Comparison of ENCODE assay signal across 13 mouse cellular contexts in genomic region chr4:150664726-150665125, GRCm38 (mm10). TPM values are rescaled to one million over a fixed set of nuclear protein-coding genes. Genes with fewer than 3 reads are reported as not detected.
DNase-seq lines count a peak whose midpoint lies in the region; ATAC-seq and TF ChIP-seq lines count a peak whose summit lies in the region.
"Had no signal": no experiment of that assay in that cellular context is flagged by ENCODE, and none has a peak within 500 bp of the region (broad histone marks: within the 10 kb centered on the region; RNA-seq: fewer than 3 reads in every experiment).

No protein-coding gene starts in this region.

- no peak for TF ChIP-seq EP300 in CH12.LX (IDR thresholded peaks at IDR 0.05; ENCODE audit: low read length)
- no peak for TF ChIP-seq EP300 in lung, postnatal 0 days (IDR thresholded peaks at IDR 0.05)

- TF ChIP-seq CTCF in kidney, postnatal 0 days (IDR thresholded peaks at IDR 0.05; ENCODE audit: low read depth) = peak; percentile 53; the same call in 1 of the 2 replicates
- peak in 1 of 2 experiments; percentile 51; a peak in 3 of 4 replicates for TF ChIP-seq CTCF in CH12.LX (conservative IDR thresholded peaks at IDR 0.05 in 1 of 2, IDR thresholded peaks at IDR 0.05 in 1 of 2; ENCODE audit: low read depth in 2 of 2, low read length in 2 of 2)
- peak; percentile 56 for TF ChIP-seq CTCF in lung, postnatal 0 days (IDR thresholded peaks at IDR 0.05)
- no peak; the same call in 1 of the 2 replicates for TF ChIP-seq CTCF in cerebellum, adult 2 months (IDR thresholded peaks at IDR 0.05; ENCODE audit: borderline replicate concordance, insufficient read depth, low read depth, low read length)

- no peak for TF ChIP-seq RAD21 in CH12.LX (IDR thresholded peaks at IDR 0.05; ENCODE audit: low read depth, low read length)

- peaks cover 4% of the 10 kb centered on the region; the same call in 1 of the 2 replicates for H3K4me1 ChIP-seq in kidney, postnatal 0 days (replicated peaks; ENCODE audit: insufficient read depth, low read length)
- H3K4me1 ChIP-seq in CH12.LX (ENCODE audit: control insufficient read depth in 1 of 2, insufficient read depth in 2 of 2) = peaks cover 0 to 4% of the 10 kb centered on the region in 2 experiments; a peak in 3 of 4 replicates
- peaks cover 7% of the 10 kb centered on the region; the same call in 1 of the 2 replicates for H3K4me1 ChIP-seq in lung, postnatal 0 days (ENCODE audit: insufficient read depth, low read depth, low read length)
- H3K4me1 ChIP-seq in cerebellum, adult 2 months (ENCODE audit: control insufficient read depth, insufficient read depth, low read length) = no peaks in the 10 kb centered on the region

- WGBS in kidney, postnatal 0 days = 87% methylated on average over 7 of the region's 7 CpGs
- 80% methylated on average over 7 of the region's 7 CpGs for WGBS in lung, postnatal 0 days
- WGBS in cerebellum, adult 2 months = 90% methylated on average over 7 of the region's 7 CpGs

- H3K9me3 ChIP-seq in kidney, postnatal 0 days (replicated peaks; ENCODE audit: low read length) = no peaks in the 10 kb centered on the region
- peaks cover 3% of the 10 kb centered on the region for H3K9me3 ChIP-seq in CH12.LX (replicated peaks; ENCODE audit: low read length)
- H3K9me3 ChIP-seq in lung, postnatal 0 days (ENCODE audit: low read length) = no peaks in the 10 kb centered on the region
- H3K9me3 ChIP-seq: embryonic facial prominence, embryonic 12.5 days had no signal

- ATAC-seq in kidney, postnatal 0 days (replicated peaks; ENCODE audit: low FRiP score, low read depth) = no peak
- no peak for ATAC-seq in lung, postnatal 0 days
- ATAC-seq in cerebellum, adult (ENCODE audit: insufficient number of reproducible peaks, low FRiP score, low TSS enrichment) = no peak
- ATAC-seq: activated CD4-positive, CD25-positive, alpha-beta regulatory T cell, adult 4 months had no signal

- H3K27ac ChIP-seq in kidney, postnatal 0 days = no peak overlapping the region
- no peak overlapping the region for H3K27ac ChIP-seq in CH12.LX (ENCODE audit: insufficient read depth, low read depth)
- H3K27ac ChIP-seq in lung, postnatal 0 days (ENCODE audit: low read length) = no peak overlapping the region
- H3K27ac ChIP-seq in cerebellum, adult 2 months (ENCODE audit: insufficient read depth, low read length) = no peak overlapping the region
- H3K27ac ChIP-seq: embryonic facial prominence, embryonic 12.5 days had no signal

- H3K27me3 ChIP-seq in kidney, postnatal 0 days (ENCODE audit: insufficient read depth, low read length) = no peaks in the 10 kb centered on the region
- no peaks in the 10 kb centered on the region for H3K27me3 ChIP-seq in CH12.LX (replicated peaks)
- no peaks in the 10 kb centered on the region for H3K27me3 ChIP-seq in lung, postnatal 0 days (replicated peaks; ENCODE audit: insufficient read depth, low read length)
- no peaks in the 10 kb centered on the region for H3K27me3 ChIP-seq in cerebellum, adult 2 months (ENCODE audit: control insufficient read depth, insufficient read depth, low read length)

- no peaks in the 10 kb centered on the region for H3K36me3 ChIP-seq in kidney, postnatal 0 days (ENCODE audit: insufficient read depth, low read length)
- H3K36me3 ChIP-seq in CH12.LX (replicated peaks in 1 of 2; ENCODE audit: control insufficient read depth in 1 of 2, insufficient read depth in 1 of 2, low read length in 1 of 2) = no peaks in the 10 kb centered on the region
- H3K36me3 ChIP-seq in lung, postnatal 0 days (ENCODE audit: insufficient read depth, low read length) = no peaks in the 10 kb centered on the region
- H3K36me3 ChIP-seq: embryonic facial prominence, embryonic 12.5 days had no signal

- H3K79me2 ChIP-seq in CH12.LX (replicated peaks; ENCODE audit: control insufficient read depth, extremely low read depth, insufficient read depth, poor library complexity, severe bottlenecking) = no peaks in the 10 kb centered on the region

- in situ Hi-C loops in CH12.LX (cut with MboI; ENCODE audit: low pct_ligation_motif_present, low pct_unique_long_range_greater_than_20kb, low sequenced_read_pairs) = loop anchor here (10.0 kb wide), 1 partner anchor 210 kb away; no protein-coding TSS in a partner anchor

- TF ChIP-seq POLR2A in CH12.LX (IDR thresholded peaks at IDR 0.05; ENCODE audit: low read depth, low read length) = no peak
- TF ChIP-seq POLR2A in cerebellum, adult 2 months (IDR thresholded peaks at IDR 0.05; ENCODE audit: borderline replicate concordance, insufficient read depth, low read length) = no peak

- no peak for DNase-seq in kidney, postnatal 0 days (ENCODE audit: low spot score)
- DNase-seq in kidney, adult 9 months = no peak
- no peak for DNase-seq in CH12.LX (ENCODE audit: extremely low read depth)
- DNase-seq in R1 (ENCODE audit: low read depth, low spot score) = peak; percentile 82
- no peak for DNase-seq in lung, postnatal 0 days (ENCODE audit: low spot score)
- no peak for DNase-seq in cerebellum, adult 2 months
- DNase-seq: right cerebral cortex, postnatal 4 days; thymus, postnatal 4 days had no signal

- H3K4me2 ChIP-seq in kidney, postnatal 0 days (ENCODE audit: low read length) = no peak overlapping the region
- H3K4me2 ChIP-seq in CH12.LX (ENCODE audit: insufficient read depth, low read depth, poor library complexity, severe bottlenecking) = no peak overlapping the region
- no peak overlapping the region for H3K4me2 ChIP-seq in lung, postnatal 0 days (replicated peaks; ENCODE audit: low read depth, low read length)
- H3K4me2 ChIP-seq: embryonic facial prominence, embryonic 12.5 days had no signal

- no peak overlapping the region for H3K4me3 ChIP-seq in kidney, postnatal 0 days (replicated peaks; ENCODE audit: low read depth, low read length)
- H3K4me3 ChIP-seq in CH12.LX (replicated peaks in 1 of 3; ENCODE audit: low read depth in 2 of 3, low read length in 2 of 3, poor library complexity in 1 of 3) = no peak overlapping the region
- no peak overlapping the region for H3K4me3 ChIP-seq in lung, postnatal 0 days (ENCODE audit: low read depth, low read length)
- H3K4me3 ChIP-seq in cerebellum, adult 2 months (replicated peaks; ENCODE audit: insufficient read depth, low read depth, low read length) = no peak overlapping the region
- H3K4me3 ChIP-seq: embryonic facial prominence, embryonic 12.5 days had no signal

- H3K9ac ChIP-seq in kidney, postnatal 0 days (ENCODE audit: low read depth, low read length) = no peak overlapping the region
- no peak overlapping the region for H3K9ac ChIP-seq in CH12.LX (ENCODE audit: insufficient read depth, low read depth)
- H3K9ac ChIP-seq in lung, postnatal 0 days (replicated peaks; ENCODE audit: low read depth) = no peak overlapping the region
- H3K9ac ChIP-seq: embryonic facial prominence, embryonic 12.5 days had no signal

- dilution Hi-C loops in CH12.LX (cut with MboI; ENCODE audit: extremely low pct_ligation_motif_present, extremely low pct_unique_long_range_greater_than_20kb, low sequenced_read_pairs) = no loop called here

TF ChIP-seq in CH12.LX, 34 proteins besides CTCF, POLR2A, EP300 and RAD21:
- TF ChIP-seq CHD1 (IDR thresholded peaks at IDR 0.05; ENCODE audit: low read depth, low read length) (no peak), SIN3A (IDR thresholded peaks at IDR 0.05; ENCODE audit: low read length) (no peak), PAX5 (IDR thresholded peaks at IDR 0.05; ENCODE audit: low read length) (no peak), SMC3 (IDR thresholded peaks at IDR 0.05; ENCODE audit: low read depth, low read length) (peak; percentile 37)

RNA-seq across cellular contexts. Expression of gene Slc45a1, which starts 12.8 kb away (rescaled TPM):
- 0.04 TPM in 2 replicates for polyA plus RNA-seq in kidney, postnatal 0 days (2015; fragmentation: Nextera tagmentation; extraction: Ambion mirVana)
- total RNA-seq in CH12.LX (2012; rRNA removed) (not detected in 2 replicates), CH12.LX (2014; rRNA removed) (not detected in 2 replicates)
- polyA plus RNA-seq in CH12.LX (2012; ENCODE audit: insufficient read length, low read depth) = not detected in 2 replicates
- 0.04 TPM in 1 of 2 replicates, not detected in the other for polyA plus RNA-seq in lung, postnatal 0 days (2015; fragmentation: Nextera tagmentation; extraction: Ambion mirVana)
- 49.1 and 54.9 TPM in 2 replicates for polyA plus RNA-seq in cerebellum, adult 2 months (2012; rRNA removed)
- total RNA-seq: gastrocnemius, adult 8-10 months; hematopoietic stem cell, adult 5-6 weeks had no signal

Comparison
In these comparisons a context has a peak if more than half of its experiments do, and no peak if none do; other contexts are left out.
1. RNA of gene Slc45a1, which starts 12.8 kb away (polyA plus RNA-seq): 49.1 to 54.9 TPM in cerebellum, adult 2 months; 0.04 TPM in kidney, postnatal 0 days, 0.04 TPM in lung, postnatal 0 days and not detected in CH12.LX; every median in the first group is over 10 times any median in the second.